23 mouse cellular contexts compared by ENCODE assay signal in the genomic region with DNA sequence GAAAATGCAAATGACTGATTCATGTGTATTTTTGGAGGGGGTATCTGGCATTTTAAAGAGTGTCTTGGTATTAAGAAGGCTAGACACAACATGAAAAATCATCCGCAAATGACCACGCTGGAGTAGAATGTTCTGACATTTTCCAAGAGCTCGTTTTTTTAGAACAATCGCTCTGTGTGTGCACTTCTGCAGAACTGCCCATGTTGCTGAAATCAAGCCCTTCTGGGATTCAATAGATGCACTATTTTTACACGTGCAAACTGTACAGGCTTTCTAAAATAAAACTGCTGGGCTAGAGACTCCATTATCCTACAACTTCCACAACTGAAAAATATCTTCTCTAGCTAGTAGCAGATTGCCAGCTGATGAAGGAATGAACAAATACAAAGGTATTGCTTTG.
A peak's percentile ranks its signal among the peaks of the same experiment; 100 is the strongest.
DNase-seq lines count a peak whose midpoint lies in the region; ATAC-seq lines count a peak whose summit lies in the region.
"Had no signal": no experiment of that assay in that cellular context is flagged by ENCODE, and none has a peak within 500 bp of the region (broad histone marks: within the 10 kb centered on the region; RNA-seq: fewer than 3 reads in every experiment).

No protein-coding gene starts in this region.

- no peak overlapping the region for H3K9ac ChIP-seq in forebrain, embryonic 16.5 days (replicated peaks; ENCODE audit: low read depth, low read length)
- no peak overlapping the region for H3K9ac ChIP-seq in forebrain, embryonic 13.5 days
- H3K9ac ChIP-seq in limb, embryonic 13.5 days: no peak overlapping the region
- H3K9ac ChIP-seq: heart, embryonic 13.5 days; hindbrain, embryonic 14.5 days; liver, embryonic 13.5 days had no signal

- intact Hi-C loops in gastrocnemius, postnatal 36 days (cut with DNase I): no loop called here

- ATAC-seq in forebrain, embryonic 16.5 days: peak; percentile 36; the same call in 1 of the 2 replicates
- ATAC-seq in forebrain, embryonic 13.5 days: no peak
- ATAC-seq in limb, embryonic 13.5 days (ENCODE audit: low FRiP score, low read depth): peak; percentile 48; the same call in 1 of the 2 replicates
- ATAC-seq: CD4-positive, CD25-positive, alpha-beta regulatory T cell, adult 4 months; intestine, embryonic 16.5 days had no signal

- no peaks in the 10 kb centered on the region for H3K27me3 ChIP-seq in forebrain, embryonic 16.5 days (replicated peaks; ENCODE audit: control insufficient read depth, insufficient read depth, low read length)
- no peaks in the 10 kb centered on the region for H3K27me3 ChIP-seq in forebrain, embryonic 13.5 days
- no peaks in the 10 kb centered on the region for H3K27me3 ChIP-seq in limb, embryonic 13.5 days
- no peaks in the 10 kb centered on the region for H3K27me3 ChIP-seq in limb, embryonic 10.5 days (ENCODE audit: low read depth, poor library complexity, severe bottlenecking)
- H3K27me3 ChIP-seq: heart, embryonic 13.5 days; liver, embryonic 13.5 days had no signal

- no peak overlapping the region for H3K27ac ChIP-seq in forebrain, embryonic 16.5 days (ENCODE audit: low read length)
- H3K27ac ChIP-seq in forebrain, embryonic 13.5 days: no peak overlapping the region
- H3K27ac ChIP-seq in limb, embryonic 13.5 days: no peak overlapping the region
- H3K27ac ChIP-seq in limb, embryonic 10.5 days: no peak overlapping the region
- H3K27ac ChIP-seq: forebrain, embryonic 10.5 days; heart, adult 2 months; heart, embryonic 13.5 days; hindbrain, embryonic 14.5 days; liver, embryonic 13.5 days had no signal

- H3K9me3 ChIP-seq in forebrain, embryonic 16.5 days (ENCODE audit: control insufficient read depth, low read length): no peaks in the 10 kb centered on the region
- H3K9me3 ChIP-seq in forebrain, embryonic 13.5 days (replicated peaks): no peaks in the 10 kb centered on the region
- H3K9me3 ChIP-seq in limb, embryonic 13.5 days: no peaks in the 10 kb centered on the region
- H3K9me3 ChIP-seq in limb, embryonic 10.5 days (replicated peaks): no peaks in the 10 kb centered on the region
- H3K9me3 ChIP-seq: forebrain, embryonic 10.5 days; heart, embryonic 13.5 days; liver, embryonic 13.5 days had no signal

- no peaks in the 10 kb centered on the region; the same call in 1 of the 2 replicates for H3K4me1 ChIP-seq in forebrain, embryonic 16.5 days (replicated peaks; ENCODE audit: control insufficient read depth, insufficient read depth, low read length)
- H3K4me1 ChIP-seq in forebrain, embryonic 13.5 days: 0 out of 2 replicates have a peak, but pooled peaks cover 5% of the 10 kb centered on the region
- H3K4me1 ChIP-seq in limb, embryonic 13.5 days: peaks cover 15% of the 10 kb centered on the region
- peaks cover 19% of the 10 kb centered on the region for H3K4me1 ChIP-seq in limb, embryonic 10.5 days
- H3K4me1 ChIP-seq: forebrain, embryonic 10.5 days; heart, embryonic 13.5 days; liver, embryonic 13.5 days had no signal

- H3K4me3 ChIP-seq in forebrain, embryonic 16.5 days (replicated peaks; ENCODE audit: low read length): no peak overlapping the region
- no peak overlapping the region for H3K4me3 ChIP-seq in forebrain, embryonic 13.5 days
- no peak overlapping the region for H3K4me3 ChIP-seq in limb, embryonic 13.5 days
- no peak overlapping the region for H3K4me3 ChIP-seq in limb, embryonic 10.5 days
- H3K4me3 ChIP-seq: forebrain, embryonic 10.5 days; heart, adult 2 months; heart, embryonic 13.5 days; liver, embryonic 13.5 days had no signal

- no peak overlapping the region for H3K4me2 ChIP-seq in forebrain, embryonic 16.5 days (ENCODE audit: low read length)
- no peak overlapping the region for H3K4me2 ChIP-seq in forebrain, embryonic 13.5 days
- no peak overlapping the region for H3K4me2 ChIP-seq in limb, embryonic 13.5 days (replicated peaks)
- H3K4me2 ChIP-seq: heart, embryonic 13.5 days; hindbrain, embryonic 14.5 days; liver, embryonic 13.5 days; midbrain, embryonic 11.5 days had no signal

- 41% methylated on average over 5 of the region's 5 CpGs for WGBS in forebrain, embryonic 16.5 days
- WGBS in forebrain, embryonic 13.5 days: 62% methylated on average over 5 of the region's 5 CpGs
- 61% methylated on average over 5 of the region's 5 CpGs for WGBS in limb, embryonic 13.5 days
- WGBS in limb, embryonic 10.5 days: 94% methylated on average over 5 of the region's 5 CpGs

- H3K36me3 ChIP-seq in forebrain, embryonic 16.5 days (ENCODE audit: control insufficient read depth, insufficient read depth): no peaks in the 10 kb centered on the region
- H3K36me3 ChIP-seq in forebrain, embryonic 13.5 days (ENCODE audit: poor library complexity, severe bottlenecking): no peaks in the 10 kb centered on the region
- no peaks in the 10 kb centered on the region for H3K36me3 ChIP-seq in limb, embryonic 13.5 days
- no peaks in the 10 kb centered on the region for H3K36me3 ChIP-seq in limb, embryonic 10.5 days
- H3K36me3 ChIP-seq: forebrain, embryonic 10.5 days; heart, embryonic 13.5 days; liver, embryonic 13.5 days had no signal

- peak; percentile 16 for DNase-seq in layer of hippocampus, adult 11-12 months (ENCODE audit: low spot score)
- DNase-seq in layer of hippocampus, postnatal 25 days (ENCODE audit: extremely low spot score in 1 of 2, low spot score in 1 of 2): no peak
- DNase-seq in limb, embryonic 10.5 days (ENCODE audit: low spot score): no peak
- no peak for DNase-seq in gastrocnemius, postnatal 36 days
- DNase-seq: adrenal gland, postnatal 25 days; cerebellum, adult 9-10 months; gastrocnemius, postnatal 25 days; heart, adult 2 months; heart, postnatal 14 days; kidney, adult 9 months; kidney, postnatal 25 days; liver, embryonic 13.5 days; lung, adult 2 months; lung, postnatal 14 days had no signal
